Mouse (Mus musculus) mouse trophoblast stem cell (cell line): ENCODE results near the gene Dhh.

Experiments used
- in situ Hi-C, 2 experiments: fragments of 300-500 bp; cut with MseI, MboI; formaldehyde crosslinking; loops; 2 replicates in 1 of 2; 3 replicates in 1 of 2; pipeline ENCODE4 v1.15.1; 2025

Gene Dhh

DNA sequence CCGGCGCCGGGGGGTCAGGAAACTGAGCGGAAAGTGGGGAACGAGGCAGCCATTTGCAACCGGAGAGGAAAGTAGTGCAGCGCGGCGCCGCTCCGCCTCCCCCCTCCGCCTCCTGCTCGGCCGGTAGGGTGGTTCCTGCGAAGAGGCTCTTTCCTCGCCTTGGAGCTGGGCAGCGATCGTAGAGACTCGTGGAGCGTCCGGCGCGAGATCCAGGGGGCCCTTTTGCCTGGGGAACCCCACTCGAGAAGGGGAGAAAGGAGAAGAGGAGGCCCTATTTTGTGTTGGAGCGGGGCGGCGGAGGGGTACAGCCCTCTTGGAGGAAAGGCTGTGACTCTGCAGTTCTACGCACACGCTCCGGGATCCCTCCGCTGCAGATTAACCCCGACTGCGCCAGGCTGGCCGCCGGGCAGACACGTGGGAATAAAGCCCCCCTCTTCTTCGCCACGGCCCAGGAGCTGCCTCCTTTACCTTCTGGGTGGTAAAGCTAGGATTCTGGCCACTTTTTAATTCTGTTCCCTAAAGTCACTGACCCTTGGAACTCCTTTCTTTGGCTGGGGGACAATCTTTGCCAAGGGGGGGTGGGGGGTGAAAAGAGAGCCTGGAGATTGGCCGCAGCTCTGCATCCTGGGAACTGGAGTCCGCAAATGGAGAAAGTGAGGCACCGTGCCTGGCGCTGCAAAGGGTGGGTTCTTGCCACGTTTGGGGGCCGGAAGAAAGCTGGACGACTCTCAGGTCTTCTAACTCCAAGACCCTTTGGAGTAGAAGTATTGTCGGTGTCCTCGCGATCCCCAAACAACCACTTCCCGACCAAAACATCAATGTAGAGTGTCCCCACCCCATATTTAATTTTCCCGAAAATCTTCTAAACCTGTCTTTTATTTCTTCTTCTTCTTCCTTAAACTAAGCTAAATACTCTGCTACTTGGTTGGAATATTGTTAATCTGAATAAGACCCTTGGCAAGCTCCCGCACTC lies 26.1 kb downstream of the Dhh start:
- in situ Hi-C loops, result no loop called here

DNA sequence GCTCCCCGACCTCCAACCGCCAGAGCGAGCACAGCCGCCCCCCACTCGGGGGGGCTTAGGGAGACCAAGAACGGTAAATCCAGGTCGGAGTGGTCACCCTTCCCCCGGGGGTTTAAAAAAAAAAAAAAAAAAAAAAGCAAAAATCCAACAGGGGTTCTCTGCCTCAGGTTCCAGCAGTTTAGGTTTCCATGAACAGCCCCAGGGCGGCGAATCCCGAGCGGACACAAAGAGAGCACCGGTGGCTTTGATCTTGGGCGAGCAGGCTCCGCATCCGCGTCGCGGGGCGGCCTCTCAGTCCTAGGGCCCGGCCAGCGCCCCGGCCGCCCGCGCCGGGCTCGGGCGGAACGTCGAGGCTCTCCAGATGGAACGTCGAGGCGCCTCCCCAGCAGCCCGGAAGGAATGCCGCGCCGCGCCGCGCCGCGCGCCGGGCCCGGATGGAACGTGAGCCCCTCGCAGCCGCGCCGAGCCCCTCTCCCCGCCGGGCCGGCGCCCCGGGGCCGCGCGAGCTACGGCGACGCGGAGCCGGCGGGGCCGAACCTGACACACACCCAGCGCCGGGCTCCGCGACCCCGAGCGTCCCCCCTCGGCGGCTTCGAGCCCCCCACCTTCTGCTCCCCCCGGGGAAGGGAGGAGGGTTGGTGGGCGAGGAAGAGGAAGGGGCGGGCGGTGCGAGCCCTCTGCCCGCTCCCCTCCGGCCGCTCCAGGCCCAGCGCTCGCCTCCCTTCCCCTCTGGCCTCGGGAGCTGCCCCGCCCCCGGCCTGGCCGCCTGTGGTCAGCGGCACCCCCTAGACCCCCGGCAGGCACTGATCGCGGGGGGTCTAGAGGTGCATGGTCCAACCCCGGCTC lies 27.0 kb downstream of the Dhh start, which contains the start of gene Kmt2d:
Kmt2d (minus strand) TSS at position 135 of the 846 bp plus-strand sequence.
- in situ Hi-C loops, result no loop called here

DNA sequence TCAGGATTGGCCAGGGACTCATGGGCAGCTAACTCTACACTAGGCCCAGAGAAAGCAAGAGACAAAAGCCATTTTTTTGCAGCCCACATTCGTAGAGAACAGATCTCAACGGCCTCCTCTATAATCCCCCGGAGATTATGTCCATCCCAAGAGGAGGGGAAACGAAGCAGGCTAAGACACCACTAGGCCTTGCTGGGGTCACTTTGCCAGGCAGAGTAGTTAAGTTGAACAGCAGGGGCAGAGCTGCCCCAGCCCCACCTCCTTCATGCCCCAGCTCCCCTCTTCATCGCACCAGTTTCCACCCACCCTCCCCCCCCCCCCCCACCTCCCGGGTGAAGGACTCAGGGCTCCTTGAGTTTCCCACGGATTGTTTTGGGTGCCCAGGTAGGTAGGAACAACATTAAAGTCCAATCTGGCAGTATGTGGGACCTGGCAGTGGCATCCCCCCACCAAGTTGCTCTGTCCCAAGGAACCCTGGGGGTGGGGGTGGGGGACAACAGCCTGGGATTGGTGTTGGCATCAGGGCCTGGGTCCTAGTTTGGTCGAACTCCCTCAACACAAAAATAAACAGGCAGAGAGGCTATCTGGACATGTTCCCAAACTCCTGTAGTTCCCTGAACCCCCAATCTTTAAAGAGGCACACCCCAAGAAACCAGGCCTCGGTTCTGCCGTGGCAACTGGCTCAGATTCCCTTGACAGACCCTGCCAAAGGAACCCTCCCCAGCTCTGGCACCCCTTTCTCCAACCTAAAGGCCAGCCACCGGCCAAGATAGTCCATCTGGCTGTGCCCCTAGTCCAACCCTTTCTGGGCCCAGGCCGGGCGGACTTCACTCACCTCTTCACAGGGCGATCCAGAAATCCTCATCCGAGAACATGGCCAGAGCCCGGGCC lies 27.9 kb downstream of the Dhh start:
- in situ Hi-C loops, result no loop called here

DNA sequence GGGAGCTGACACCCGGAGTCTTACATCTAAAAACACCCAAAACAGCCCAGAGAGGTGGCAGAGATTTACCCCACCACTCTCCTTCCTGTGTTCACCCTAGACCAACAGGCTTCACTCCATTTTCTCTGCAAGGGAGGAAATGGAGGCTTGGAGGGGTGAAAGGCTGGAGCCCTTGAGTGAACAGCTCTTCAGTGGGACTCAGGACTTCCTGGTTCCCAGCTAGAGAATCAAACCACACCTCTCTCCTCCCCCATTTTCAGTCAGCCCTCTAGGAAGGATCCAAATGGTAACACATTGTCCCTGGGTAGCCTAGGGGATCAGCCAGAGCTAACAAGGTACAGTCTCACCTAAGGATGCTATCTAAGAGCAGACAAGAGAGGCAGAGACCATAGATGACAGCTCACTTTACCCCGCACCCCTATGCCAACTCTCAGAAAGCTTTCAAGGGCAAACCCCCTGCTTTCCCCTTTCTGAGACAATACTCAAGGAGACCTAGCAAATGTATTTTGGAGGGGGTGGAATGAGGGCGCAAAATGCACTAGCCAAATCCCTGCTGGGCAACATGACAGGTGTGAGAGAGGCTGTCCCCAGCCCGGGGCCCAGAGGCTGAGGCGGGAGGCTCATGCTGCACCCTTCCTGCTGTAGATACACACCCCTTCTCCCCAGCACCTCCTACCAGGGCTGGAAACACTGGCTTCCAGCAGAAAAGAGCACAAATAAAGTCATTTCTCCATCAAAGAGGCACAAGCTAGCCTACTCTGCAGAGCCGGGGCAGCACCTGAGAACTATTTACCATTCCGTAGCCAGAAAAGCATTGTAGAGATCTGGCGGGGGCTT lies 28.8 kb downstream of the Dhh start:
- in situ Hi-C loops, result no loop called here

DNA sequence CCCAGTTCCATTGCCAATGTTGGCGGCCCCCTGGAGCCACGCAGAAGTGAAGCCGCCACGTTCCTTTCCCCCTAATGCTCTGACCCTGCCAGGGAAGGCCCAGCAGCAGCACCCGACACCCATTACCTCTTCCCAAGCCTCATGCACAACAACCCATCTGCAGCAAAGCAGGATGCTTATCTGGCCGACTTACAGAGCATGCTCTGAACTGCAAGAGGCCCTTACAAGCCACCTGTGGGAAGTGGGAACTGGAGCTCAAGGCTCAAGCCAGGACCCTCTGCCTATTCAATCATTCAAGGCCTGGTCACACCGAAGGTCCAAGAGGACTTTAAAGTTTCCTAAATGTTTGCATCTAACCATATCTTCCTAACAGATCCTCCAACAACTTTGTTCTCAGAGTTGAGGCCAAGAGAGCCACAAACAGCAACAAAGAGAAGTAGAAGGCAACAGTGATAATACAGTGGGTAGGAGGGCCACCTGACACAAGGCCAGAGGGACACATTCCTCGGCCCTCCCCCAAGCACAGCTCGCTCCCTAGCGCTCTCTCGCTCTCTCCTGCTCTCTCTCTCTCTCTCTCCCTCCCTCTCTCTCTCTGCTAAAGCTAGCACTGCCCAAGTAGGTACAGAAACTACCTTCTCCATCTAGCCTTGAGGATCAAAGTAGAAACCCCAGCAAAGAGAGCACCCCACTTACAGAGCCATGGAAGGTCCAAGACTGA lies 29.8 kb downstream of the Dhh start:
- in situ Hi-C loops, result no loop called here

DNA sequence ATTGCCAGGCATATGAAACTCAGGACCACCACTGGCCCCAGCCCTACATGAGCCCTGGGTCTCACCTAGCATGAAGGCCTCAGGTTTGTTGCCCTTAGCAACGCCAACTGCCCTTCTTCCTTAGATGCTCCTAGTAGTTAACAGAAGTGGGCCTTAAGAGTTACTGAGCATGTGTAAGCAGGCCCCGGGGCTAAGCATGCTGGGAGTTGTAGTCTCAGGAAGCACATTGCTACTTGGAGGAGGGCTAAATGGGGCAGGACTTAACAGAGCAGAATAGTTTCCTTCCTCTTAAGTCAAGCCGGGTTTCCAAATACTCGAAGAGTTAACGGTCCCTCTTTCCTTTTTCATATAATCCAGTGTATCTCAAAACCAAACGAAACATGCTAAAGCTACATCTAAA lies 31.0 kb downstream of the Dhh start:
- in situ Hi-C loops, result no loop called here

DNA sequence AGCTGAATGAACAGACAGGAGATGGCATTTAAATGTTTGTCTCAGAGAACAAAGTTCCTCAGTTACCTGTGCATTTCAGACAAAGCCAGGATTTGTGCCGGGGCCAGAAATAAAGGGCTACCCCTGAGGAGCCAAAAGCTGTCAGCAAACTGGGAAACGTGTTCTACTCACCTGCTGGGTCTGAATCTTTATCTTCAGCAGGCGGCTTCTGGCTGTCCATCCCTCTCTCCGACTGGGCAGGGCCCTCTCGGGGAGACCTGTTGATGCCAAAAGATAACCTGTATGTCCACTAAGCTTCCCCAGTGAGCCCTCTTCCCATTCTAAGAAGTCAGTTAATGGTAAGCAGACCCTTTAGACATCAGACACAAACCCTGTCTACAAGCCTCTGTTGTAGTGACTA lies 31.8 kb downstream of the Dhh start:
- in situ Hi-C loops, result no loop called here

DNA sequence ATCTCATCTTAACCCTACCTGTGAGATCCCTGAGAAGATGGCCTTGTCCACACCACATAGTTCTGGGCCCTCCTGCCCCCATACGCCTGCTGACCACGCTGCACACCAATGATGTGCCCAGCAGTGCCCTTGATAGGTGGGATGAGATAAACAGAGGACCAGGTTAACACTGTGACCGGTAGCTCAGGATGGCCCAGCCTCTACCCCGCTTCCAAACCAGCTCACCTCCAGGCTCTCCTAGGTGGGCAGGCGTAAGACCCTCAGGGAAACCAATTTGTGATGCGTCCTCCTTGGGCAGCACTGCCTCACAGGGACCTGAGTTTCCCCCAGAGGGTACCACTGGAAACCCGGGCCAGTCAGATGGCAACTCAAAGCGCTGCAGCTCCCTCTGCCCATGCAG lies 32.6 kb downstream of the Dhh start:
- in situ Hi-C loops, result no loop called here

DNA sequence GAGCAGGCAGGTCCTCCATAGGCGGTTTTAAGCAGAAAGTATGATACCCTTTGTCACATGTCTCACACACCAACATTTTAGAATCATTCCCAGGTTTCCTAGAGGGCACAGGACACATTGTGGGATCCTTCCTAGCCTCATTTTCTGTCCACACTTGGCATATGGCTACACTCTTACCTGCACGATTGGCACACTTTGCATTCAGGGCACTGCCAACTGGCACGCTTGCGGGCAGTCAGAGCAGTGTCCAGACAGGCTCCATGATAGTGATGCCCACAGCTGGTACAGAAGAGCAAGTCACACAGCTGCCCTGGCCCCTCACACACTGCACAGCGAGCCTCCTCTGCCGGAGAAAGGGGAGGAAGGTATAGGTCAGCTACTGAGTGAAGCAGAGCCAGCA lies 33.4 kb downstream of the Dhh start:
- in situ Hi-C loops, result no loop called here

DNA sequence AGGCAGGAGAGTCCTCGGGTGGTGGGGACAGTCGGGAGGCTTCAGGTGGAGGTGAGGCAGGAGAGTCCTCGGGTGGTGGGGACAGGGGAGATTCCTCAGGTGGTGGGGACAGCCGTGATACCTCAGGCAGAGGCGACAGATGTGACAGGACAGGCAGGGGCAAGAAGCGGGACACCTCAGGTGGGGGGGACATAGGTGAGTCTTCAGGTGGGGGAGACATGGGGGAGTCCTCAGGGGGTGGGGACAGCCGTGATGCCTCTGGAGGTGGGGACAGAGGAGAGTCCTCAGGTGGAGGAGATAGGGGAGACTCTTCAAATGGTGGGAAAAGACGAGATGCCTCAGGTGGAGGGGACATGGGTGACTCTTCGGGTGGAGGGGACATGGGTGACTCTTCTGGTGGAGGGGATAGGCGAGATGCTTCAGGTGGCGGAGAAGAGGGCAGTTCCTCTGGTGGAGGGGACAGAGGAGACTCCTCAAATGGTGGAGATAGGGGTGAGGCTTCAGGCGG lies 34.8 kb downstream of the Dhh start:
- in situ Hi-C loops, result no loop called here

DNA sequence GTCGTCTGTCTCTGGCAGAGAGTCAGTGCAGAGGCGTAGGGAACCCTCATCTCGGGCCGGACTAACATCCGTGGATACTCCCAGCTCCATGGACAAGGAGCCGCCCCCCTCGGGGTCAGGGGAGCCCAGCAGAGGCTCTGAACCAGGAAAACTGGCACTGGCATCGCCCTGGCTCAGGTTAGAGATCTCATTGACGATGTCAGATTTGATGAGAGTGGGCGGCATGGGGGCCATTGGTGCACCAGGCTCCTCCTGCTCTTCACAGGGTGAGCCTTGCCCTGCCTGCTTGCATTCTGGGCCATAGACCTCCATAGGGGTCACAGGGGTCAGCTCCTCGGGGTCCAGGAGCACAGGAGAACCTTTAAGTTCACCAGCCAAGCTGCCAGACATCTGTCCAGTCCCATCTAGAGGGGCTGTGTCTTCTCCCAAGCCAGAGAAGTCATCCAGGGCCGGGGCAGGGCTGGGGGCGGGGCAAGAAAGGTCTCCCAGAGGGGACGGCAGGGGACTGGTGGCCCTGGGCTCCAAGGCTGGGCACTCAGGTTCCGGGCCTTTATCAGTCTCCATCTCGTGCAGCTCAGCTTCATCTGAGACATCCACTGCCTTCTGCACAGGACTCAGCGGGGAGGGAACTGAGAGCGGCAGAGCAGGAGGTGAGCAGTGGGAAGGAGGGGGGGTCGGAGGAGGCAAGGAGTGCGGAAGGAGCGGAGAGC lies 36.5 kb downstream of the Dhh start:
- in situ Hi-C loops, result no loop called here

DNA sequence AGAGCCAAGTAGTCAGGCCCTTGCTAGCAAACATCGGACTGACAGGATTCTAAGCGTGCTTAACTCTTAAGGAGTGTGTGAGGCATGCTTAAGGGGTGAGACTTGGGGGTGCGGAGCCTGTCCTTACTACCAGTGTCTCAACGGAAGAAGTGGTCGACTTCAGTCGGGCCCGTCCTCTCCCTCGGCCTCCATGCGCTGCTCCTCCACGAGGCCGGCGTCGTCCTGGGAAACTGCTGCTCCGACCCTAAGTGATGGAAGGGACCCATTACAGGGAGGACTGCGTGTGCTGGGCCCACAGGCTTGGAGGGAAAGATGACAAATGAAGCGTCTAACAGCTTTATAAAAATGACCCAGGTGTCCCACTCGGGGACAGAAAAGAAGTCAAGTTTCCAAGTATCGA lies 37.4 kb downstream of the Dhh start:
- in situ Hi-C loops, result no loop called here

DNA sequence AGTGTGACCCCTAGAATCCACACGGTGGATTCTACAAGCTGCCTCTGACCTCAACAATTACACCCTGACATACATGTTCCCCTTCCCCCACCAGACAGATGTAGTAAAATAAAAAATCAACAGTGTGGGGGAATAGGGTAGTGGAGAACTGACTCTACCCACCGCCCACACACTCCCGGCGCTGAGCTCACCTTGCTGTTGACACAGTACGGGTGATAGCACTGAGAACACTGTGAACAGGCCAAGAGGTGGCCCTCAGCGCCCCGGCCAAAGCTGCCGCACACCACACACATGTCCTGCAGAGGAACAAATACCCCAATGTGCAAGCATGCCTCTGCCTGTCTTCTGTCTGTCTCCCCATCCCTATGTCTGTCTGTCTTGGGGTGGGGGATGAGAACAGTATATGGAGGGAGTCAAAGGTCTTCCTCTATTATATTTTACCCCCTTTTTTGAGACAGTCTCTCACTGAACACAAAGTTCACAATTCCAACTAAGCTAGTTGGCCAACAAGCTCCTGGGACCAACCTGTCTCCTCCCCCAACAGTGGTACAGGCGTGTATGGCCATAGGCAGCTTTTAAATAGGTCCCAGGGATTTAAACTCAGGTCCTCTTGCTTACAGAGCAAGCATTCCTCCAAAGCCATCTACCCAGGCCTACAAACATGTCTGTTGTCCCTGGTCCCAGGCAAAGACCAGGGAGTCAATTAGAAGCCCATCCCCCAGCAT lies 38.9 kb downstream of the Dhh start:
- in situ Hi-C loops, result no loop called here

DNA sequence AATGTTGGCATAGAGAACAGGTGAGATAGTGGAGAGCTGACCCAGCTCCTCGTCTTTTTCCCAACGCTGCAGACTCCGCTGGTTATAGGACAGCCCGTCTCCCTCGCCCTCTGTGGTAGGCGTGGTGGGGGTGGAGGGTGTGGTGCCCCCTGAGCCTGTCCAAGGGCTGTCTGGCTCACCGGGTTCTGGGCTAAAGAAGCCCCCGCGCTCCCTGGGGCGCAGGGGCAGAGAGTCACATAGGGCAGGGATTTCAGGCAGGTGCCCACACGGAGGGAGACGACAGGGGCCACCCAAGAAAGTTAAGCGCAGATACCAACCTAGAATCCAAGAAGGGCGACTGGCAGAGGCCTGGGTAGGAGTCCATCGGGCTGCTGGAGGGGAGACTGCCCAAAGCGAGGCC lies 44.1 kb downstream of the Dhh start:
- in situ Hi-C loops, result no loop called here

DNA sequence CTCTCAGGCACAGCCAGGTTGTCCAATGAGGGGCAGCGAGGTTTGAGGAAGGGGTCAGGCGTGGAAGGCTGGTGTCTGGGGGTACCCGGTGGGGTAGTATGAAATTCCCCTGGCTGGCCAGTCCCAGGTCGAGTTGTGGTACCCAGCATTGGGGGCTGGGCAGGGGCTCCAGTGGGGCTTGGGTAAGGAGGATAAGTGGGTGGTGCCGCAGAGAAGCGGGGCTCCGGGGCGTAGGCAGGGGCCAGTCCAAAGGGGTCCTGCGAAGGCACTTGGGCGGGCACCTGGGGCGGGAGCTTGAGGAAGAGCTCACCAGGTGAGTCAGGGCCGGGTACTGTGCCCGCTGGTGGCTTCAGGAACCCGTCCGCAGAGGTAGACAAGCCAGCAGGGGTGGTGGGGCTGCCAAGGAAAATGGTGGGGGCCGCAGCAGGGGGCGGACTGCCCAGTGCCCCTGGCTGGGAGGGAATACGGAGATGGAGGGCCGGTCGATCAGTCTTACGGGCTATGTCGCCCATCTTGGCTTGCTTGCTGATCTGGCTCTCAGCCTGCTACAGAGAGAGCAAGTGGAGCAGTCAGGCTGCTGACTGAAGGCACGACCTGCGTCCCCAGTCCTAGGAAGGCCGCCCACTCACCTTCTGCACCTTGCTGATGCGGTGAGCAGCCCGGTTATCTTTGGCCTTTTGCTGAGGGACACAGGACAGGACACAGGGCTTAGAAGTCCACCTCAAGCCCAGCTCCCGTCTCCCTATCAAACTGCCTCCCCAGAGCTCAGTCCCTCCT lies 45.0 kb downstream of the Dhh start:
- in situ Hi-C loops, result no loop called here

DNA sequence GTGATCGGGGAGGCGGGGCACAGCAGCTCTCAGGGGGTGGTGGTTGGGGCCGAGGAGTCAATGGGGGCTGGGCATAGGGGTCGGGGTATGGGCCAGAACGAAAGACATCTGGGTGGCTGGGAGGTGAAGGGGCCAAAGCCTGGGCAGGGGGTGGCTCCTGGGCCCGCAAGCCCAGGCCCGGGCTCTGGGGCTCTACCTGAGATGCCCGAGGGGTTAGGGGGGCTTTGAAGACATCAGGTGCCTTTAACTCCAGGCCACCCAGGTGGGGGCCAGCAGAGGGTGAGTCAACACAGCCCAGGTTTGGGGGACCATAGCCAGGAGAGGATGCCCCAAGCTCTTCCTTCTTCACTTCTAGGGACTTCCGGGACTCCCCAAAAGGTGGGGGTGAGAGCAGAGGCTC lies 45.6 kb downstream of the Dhh start:
- in situ Hi-C loops, result no loop called here

DNA sequence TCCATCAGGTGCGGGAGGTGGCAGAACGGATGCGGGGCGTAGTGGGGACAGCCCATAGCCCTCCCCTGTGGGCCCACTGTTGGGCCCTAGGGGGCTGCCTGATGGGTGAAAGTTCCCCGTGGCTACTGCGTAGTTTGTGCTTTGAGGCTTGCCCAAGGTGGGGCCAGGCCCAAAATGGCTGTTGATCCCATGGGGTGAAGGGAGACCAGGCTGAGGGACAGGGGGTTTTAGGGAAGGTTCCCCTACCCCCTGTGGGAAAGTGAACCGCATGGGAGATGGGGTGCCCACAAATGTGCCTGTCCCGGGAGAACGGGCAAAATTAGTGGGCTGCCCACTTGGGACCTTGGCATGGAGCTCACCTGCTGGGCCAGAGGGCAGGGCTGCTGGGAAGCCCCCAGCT lies 46.3 kb downstream of the Dhh start:
- in situ Hi-C loops, result no loop called here
